Mouse (Mus musculus) bone marrow macrophage, adult 2 months (primary cell): ENCODE measurements around the gene Vopp1.

ENCODE experiments used
- CTCF ChIP-seq: IDR thresholded peaks from 2 replicates; pipeline ENCODE4 v1.5.1; 2012; ENCODE audit warnings: low read depth, mild to moderate bottlenecking, low read length, moderate library complexity
- POLR2A ChIP-seq: IDR thresholded peaks from 2 replicates; pipeline ENCODE4 v1.6.1; 2012; ENCODE audit warnings: mild to moderate bottlenecking, low read depth, low read length, borderline replicate concordance

DNA sequence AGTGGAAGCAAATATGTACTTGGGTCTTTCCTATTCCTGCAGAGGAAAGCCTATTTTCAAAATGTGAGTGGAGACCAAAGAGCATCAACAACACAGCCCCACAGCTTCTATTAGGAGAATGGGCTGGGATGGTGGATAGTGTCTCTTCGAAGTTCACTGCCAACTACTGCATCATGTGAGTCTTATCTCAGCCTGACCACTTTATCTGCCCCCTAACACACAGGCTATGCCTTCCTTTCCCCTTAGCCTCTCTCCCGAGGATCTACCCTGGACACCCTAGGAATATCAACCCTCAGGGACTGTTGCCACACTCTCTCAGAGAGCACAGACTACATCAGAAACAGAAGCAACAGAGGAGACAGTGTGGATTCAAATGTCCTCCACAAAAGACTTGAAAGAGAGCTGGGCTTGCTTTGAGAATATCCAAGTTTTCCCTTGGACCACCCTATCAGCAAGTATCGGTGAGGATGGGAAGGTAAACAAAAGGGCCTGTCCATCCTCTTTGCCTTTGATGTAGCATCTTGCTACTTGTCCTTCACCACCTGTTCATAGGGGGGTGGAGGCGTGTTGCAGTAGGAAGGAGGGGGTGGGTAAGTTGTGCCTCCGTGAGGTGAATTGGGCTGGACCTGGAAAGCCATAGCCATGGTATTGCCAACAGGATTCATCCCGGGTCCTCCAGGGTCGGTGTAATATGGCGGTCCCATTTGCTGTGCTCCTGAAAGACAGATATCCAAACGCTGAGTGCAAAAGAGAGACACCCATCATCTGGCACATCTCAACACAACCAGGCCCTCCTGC is 70.8 kb downstream of the Vopp1 start:
- TF ChIP-seq CTCF (no peak), POLR2A (no peak)
